Mouse (Mus musculus): ENCODE data around the gene Cldn16. TPM values are rescaled to one million over a fixed set of nuclear protein-coding genes. Genes with fewer than 3 reads are reported as not detected.

Cldn16 gene
- total RNA-seq, 2 experiments from 2014 or later = not detected

Other genes starting within 250 kb of the Cldn16 start
- 10 to 100 TPM; 21.3 to 32.7 TPM for gene Cldn1, start 91.3 kb upstream of the Cldn16 start, total RNA-seq (2021)
- gene Tmem207, start 63.6 kb downstream of the Cldn16 start, total RNA-seq (2021) = not detected
- gene Il1rap, start 118.6 kb downstream of the Cldn16 start, total RNA-seq (2021) = 10 to 100 TPM; 12.1 to 16.9 TPM